Mouse (Mus musculus) testis, adult 2 months (tissue): Measurements from ENCODE around the gene Gpr83. TPM values are rescaled to one million over a fixed set of nuclear protein-coding genes. Genes with fewer than 3 reads are reported as not detected.
"Not testable (repeated sequence)": the region's sequence is repeated elsewhere in the genome, so short reads cannot be mapped to it uniquely, and the experiment has no call there.

Experiments used
- H3K27ac ChIP-seq: fragments of 200-500 bp; 2 replicates; pipeline ENCODE4 v1.5.1; 2012; ENCODE audit warnings: low read depth, low read length; ENCODE audit not compliant: control insufficient read depth, insufficient read depth
- H3K27me3 ChIP-seq: fragments of 200-500 bp; 2 replicates; pipeline ENCODE4 v1.6.1; 2012; ENCODE audit warnings: mild to moderate bottlenecking, low read length, moderate library complexity; ENCODE audit not compliant: control insufficient read depth, insufficient read depth
- H3K36me3 ChIP-seq: fragments of 200-500 bp; 2 replicates; pipeline ENCODE4 v1.6.1; 2012; ENCODE audit warnings: mild to moderate bottlenecking, low read length; ENCODE audit not compliant: control insufficient read depth, insufficient read depth
- H3K4me1 ChIP-seq: fragments of 200-500 bp; 2 replicates; pipeline ENCODE4 v1.6.1; 2012; ENCODE audit warnings: low read length; ENCODE audit not compliant: control insufficient read depth, insufficient read depth
- H3K4me3 ChIP-seq: fragments of 200-500 bp; 2 replicates; pipeline ENCODE4 v1.5.1; 2012; ENCODE audit warnings: low read depth, mild to moderate bottlenecking, low read length, moderate library complexity, mixed read lengths; ENCODE audit not compliant: control insufficient read depth
- CTCF ChIP-seq: fragments of 200-500 bp; IDR thresholded peaks from 2 replicates; pipeline ENCODE4 v1.5.1; 2012; ENCODE audit warnings: low read depth, mild to moderate bottlenecking, inconsistent platforms, low read length, moderate library complexity; ENCODE audit not compliant: control insufficient read depth, insufficient read depth, insufficient replicate concordance
- POLR2A ChIP-seq: fragments of 200-500 bp; IDR thresholded peaks from 2 replicates; pipeline ENCODE4 v1.6.1; 2012; ENCODE audit warnings: low read depth, mild to moderate bottlenecking, inconsistent platforms, low read length, moderate library complexity; ENCODE audit not compliant: control insufficient read depth
- polyA plus RNA-seq: library from polyadenylated mRNA; depleted of rRNA; stranded (reverse); fragments of >200 nt; gene quantifications from 2 replicates; pipeline ENCODE4 v1.2.3, GENCODE M21; 2012

The Gpr83 gene
- polyA plus RNA-seq, 1 experiment: 0.02 TPM

GRCm38 (mm10) chr9:14870377-14870776 is 10.4 kb downstream of the Gpr83 start:
- Histone ChIP-seq H3K36me3 (no peaks in the 10 kb centered on the region), H3K4me1 (peaks cover 2% of the 10 kb centered on the region; the same call in 1 of the 2 replicates), H3K27me3 (no peaks in the 10 kb centered on the region), H3K27ac (no peak overlapping the region), H3K4me3 (no peak overlapping the region)
- TF ChIP-seq CTCF (no peak), POLR2A (no peak)

GRCm38 (mm10) chr9:14870802-14871201 is 10.8 kb downstream of the Gpr83 start:
- H3K27me3 ChIP-seq: no peaks in the 10 kb centered on the region
- peaks cover 2% of the 10 kb centered on the region; the same call in 1 of the 2 replicates for H3K4me1 ChIP-seq
- no peak overlapping the region for H3K4me3 ChIP-seq
- H3K27ac ChIP-seq: no peak overlapping the region
- no peak for TF ChIP-seq CTCF
- TF ChIP-seq POLR2A: no peak
- no peaks in the 10 kb centered on the region for H3K36me3 ChIP-seq

GRCm38 (mm10) chr9:14871536-14871935 is 11.5 kb downstream of the Gpr83 start:
- H3K27me3 ChIP-seq: no peaks in the 10 kb centered on the region
- H3K27ac ChIP-seq: no peak overlapping the region
- H3K4me3 ChIP-seq: no peak overlapping the region
- peaks cover 2% of the 10 kb centered on the region; the same call in 1 of the 2 replicates for H3K4me1 ChIP-seq
- H3K36me3 ChIP-seq: no peaks in the 10 kb centered on the region
- TF ChIP-seq POLR2A (no peak), CTCF (no peak)

GRCm38 (mm10) chr9:14872181-14872930 is 12.3 kb downstream of the Gpr83 start:
- H3K36me3 ChIP-seq: no peaks in the 10 kb centered on the region
- H3K27ac ChIP-seq: no peak overlapping the region
- no peaks in the 10 kb centered on the region for H3K27me3 ChIP-seq
- H3K4me1 ChIP-seq: peaks cover 2% of the 10 kb centered on the region; the same call in 1 of the 2 replicates
- no peak for TF ChIP-seq POLR2A
- TF ChIP-seq CTCF: no peak
- H3K4me3 ChIP-seq: no peak overlapping the region

- Histone ChIP-seq H3K36me3 (no peaks in the 10 kb centered on the region), H3K27ac (no peak overlapping the region), H3K27me3 (no peaks in the 10 kb centered on the region), H3K4me1 (peaks cover 2% of the 10 kb centered on the region; the same call in 1 of the 2 replicates), H3K4me3 (no peak overlapping the region)
- TF ChIP-seq POLR2A (no peak), CTCF (no peak)
Observed at GRCm38 (mm10) chr9:14875743-14876507, 15.9 kb downstream of the Gpr83 start.

- H3K4me1 ChIP-seq, H3K27ac ChIP-seq, H3K36me3 ChIP-seq, H3K27me3 ChIP-seq, H3K4me3 ChIP-seq: not testable (repeated sequence)
Observed at GRCm38 (mm10) chr9:14876566-14876965, 16.6 kb downstream of the Gpr83 start.

- H3K4me3 ChIP-seq: no peak overlapping the region
- no peaks in the 10 kb centered on the region for H3K27me3 ChIP-seq
- no peaks in the 10 kb centered on the region for H3K4me1 ChIP-seq
- H3K36me3 ChIP-seq: no peaks in the 10 kb centered on the region
- TF ChIP-seq POLR2A: no peak
- no peak for TF ChIP-seq CTCF
- H3K27ac ChIP-seq: no peak overlapping the region
Observed at GRCm38 (mm10) chr9:14884641-14885040, 24.6 kb downstream of the Gpr83 start.

- no peak for TF ChIP-seq POLR2A
- no peak for TF ChIP-seq CTCF
- Histone ChIP-seq H3K27ac (no peak overlapping the region), H3K36me3 (no peaks in the 10 kb centered on the region), H3K4me1 (no peaks in the 10 kb centered on the region), H3K27me3 (no peaks in the 10 kb centered on the region), H3K4me3 (no peak overlapping the region)
Observed at GRCm38 (mm10) chr9:14885151-14885550, 25.1 kb downstream of the Gpr83 start.
